Mouse (Mus musculus) embryo, embryonic 11 days (tissue): ENCODE results near the gene Msrb3.

Source experiments
- DNase-seq: peaks from one replicate; pipeline ENCODE4 v3.0.0-alpha.2; 2015

The Msrb3 gene

DNA sequence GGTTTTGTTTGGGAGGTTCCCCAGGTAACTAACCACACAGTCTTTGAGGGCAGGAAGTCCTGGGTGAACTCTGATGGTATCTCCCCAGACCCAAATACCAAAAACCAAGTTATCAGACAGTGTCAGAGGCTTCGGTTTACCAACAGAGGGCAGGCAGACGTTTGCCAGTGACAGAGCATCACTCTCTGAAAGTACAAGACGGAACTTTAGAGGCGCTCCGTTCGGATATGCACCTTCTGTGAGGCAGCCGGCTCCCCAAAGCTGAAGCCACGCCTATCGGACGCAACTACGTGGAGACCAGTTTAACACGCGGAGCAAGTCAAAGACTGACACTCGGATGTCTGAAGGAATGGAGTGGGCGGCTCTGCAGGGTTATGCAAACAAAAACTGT lies 3.0 kb downstream of the Msrb3 start:
- DNase-seq, result no peak

DNA sequence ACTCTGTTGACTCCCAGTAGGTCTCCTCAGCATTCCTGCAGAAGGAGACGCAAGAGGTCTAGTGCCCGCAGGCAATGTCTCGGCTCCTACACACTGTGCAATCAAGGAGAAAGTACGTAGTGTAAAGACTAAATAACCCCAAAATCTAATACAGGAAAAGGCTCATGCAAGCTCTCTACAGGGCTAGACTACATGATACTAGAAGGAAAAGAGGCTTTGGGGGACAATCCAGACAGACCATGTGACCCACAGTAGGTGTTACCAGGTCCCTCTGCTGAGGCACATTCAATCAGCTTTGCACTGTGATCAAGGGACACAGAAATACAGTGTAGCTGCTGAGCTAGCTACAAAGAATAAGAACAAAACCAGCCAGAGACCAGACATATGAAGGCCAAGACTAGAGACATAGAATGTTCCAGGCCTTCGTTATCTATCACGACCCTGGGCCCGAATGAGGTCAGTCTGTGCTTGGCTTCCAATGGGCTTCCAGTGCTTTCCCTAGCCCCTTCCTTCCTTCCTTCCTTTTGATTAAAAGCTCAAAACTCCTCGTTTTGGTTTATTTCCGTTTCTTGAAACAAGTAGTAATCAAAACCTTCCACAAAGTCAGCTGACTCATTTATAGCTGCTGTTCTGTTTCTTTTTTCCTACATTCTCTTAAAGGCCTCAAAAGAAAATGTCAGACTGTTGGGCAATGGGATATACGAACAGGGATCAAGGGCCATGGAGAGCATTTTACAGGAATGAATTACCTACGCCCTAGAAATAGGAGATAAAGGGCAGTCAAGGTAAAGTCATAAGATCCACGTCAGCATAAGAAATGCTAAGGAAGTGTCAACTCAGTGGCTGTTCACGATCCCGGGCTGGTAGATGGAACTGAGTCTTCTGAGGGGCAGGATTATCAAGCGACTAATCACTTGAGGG lies 3.7 kb downstream of the Msrb3 start:
- DNase-seq, result no peak

DNA sequence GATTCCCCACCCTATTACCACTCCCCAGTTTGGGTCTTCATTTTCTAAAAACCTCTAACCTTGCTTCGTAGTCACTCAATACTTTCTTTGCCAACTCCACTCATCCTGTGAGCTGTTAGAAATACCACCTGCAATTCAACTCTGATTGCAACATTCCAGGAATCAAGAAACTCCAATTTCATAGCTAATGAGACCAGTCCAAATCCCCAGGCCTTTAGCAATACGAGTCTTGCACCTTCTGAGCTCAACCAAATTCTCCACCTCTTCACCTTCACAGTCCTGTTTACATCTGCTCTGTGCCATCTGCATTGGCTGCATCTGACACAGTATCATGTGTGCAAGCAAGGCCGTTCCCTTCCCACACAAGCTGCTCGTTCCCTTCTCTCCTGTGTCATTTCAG lies 5.0 kb downstream of the Msrb3 start:
- DNase-seq, result no peak

DNA sequence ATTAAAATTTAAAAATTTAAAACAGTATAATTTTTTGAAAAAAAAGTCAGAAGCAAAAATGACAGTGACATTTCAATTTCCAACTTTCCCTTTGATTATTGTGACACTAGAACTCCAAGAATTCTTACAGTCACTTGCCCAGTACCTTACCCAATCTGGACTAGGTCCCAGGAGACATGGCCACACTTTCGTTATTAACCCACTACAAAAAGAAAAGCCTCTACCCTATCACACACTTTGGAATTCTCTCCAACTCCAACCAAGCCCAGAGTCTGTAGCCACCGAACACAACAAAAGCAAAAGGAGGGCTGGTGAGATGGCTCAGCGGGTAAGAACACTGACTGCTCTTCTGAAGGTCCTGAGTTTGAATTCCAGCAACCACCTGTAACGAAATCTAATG lies 7.8 kb downstream of the Msrb3 start:
- DNase-seq, result no peak

DNA sequence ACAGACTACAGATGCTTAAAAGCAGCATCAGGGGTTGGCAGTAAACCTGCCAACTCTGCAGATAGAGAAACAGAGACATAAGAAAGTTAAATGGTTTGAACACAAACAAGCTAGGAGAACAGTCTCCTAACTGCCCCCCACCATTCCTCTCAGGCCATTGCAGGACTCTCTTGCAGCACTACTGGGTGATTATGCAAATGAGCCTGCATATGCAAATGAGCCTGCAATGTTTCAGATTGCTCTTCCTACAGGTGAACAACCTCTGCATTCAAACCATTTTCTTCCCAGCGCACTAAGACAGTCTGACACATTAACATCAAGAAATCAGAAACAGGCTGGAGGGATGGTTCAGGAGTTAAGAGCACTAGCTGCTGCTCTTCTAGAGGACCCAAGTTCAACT lies 8.3 kb downstream of the Msrb3 start:
- DNase-seq, result no peak

DNA sequence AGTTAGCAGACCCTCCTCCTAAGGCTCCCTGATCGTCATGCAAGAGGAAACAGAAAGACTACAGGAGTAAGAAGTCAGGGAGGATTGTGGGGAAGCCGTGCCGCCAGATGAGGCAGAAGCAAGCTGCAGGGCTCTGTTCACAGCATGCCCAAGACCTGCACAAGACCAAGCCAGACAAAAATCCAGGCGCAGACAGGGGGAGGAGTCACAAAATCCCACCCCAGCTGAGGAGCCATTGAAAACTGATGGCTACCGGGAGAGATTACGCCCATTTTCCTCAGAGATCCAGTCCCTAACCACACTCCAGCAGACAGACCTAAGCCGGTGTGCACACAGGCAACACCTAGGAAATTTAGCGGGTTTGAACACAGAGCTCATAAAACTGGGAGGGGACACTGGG lies 10.4 kb downstream of the Msrb3 start:
- DNase-seq, result no peak

DNA sequence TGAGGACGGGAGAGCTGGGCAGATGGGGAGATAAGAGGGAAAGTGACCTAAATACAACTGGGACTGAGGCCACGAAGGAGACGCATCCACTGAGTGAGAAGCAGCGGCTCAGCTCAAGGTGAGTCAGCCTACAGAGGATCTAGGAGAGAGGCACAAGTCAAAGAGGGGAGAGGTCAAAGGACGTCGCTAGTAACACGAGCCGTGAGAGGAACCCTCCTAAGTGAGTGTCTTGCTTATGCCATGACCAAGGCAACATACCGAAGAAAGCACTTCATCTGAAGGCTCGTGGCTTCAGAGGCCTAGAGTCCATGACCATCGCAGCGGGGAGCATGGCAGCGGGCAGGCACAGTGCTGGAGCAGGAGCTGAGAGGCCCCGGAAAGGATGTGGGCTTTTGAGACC lies 14.7 kb downstream of the Msrb3 start:
- DNase-seq, result no peak

DNA sequence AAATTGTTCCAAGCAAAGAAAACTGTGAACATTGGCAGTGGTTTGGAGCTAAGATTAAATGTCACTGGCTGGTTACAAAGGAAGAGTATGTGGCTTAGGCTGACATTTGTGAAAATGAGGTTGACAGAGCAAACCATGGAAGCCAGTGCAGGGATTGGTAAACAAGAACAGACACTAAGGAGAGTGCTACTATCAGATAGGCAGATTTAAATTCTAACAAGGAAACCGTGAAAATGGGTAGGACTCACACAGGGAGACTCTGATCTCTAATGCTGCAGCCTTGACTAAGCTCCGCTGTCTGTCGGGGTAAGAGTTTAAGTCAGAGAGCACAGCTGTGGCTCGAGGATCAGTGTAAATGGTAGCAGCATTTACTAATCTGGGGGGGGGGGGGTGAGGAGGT lies 15.2 kb downstream of the Msrb3 start:
- no peak for DNase-seq

DNA sequence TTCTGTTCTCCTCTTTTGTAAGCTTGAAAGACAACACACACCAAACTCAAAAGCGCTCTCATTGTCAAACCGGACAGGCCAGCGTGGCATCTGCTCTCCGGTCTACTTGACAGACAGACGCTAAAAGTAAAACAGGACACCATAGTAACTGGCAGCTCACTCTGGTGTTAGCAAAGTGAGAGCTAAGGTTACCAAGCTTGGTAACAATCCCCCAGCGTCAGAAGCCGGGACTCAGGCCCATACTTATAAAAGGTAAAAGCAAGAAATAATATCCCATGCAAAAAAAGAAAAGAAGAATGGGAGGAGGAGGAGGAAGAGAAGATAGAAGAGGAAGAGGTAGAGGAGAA lies 15.9 kb downstream of the Msrb3 start:
- DNase-seq, result no peak

DNA sequence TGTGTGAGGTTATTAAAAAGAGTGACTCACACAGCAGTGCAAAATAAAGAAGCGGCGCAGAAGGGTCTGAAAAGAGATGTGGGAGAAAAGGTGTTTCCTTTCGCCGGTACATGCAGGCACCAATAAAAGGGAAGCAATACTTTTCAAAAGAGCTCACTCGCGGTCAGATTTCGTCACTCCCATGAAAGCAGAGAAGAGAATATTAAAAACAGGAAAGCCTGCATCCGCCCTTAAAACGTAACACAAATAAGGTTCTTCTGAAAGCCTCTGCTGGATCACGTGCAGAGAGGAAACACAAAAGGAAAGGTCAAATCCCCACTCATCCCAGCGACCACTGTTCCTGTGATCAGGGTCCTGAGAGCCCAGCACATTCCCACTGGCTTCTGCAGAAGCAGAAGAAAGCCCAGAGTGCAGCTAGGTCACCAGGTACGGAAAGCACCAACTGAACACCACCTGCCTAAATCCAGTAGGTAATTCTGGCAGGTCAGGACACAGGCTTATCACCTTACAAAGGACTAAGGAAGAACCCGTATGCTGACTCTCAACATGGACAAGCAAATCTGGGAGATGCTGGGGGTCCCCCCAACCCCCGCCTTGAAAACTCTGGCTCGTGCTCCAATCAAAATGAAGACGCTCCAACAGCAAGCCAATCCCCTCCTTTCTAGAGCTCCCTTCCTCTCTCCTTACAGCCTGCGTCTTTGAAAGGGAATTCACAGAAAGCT lies 16.4 kb downstream of the Msrb3 start:
- peak; percentile 84 for DNase-seq

DNA sequence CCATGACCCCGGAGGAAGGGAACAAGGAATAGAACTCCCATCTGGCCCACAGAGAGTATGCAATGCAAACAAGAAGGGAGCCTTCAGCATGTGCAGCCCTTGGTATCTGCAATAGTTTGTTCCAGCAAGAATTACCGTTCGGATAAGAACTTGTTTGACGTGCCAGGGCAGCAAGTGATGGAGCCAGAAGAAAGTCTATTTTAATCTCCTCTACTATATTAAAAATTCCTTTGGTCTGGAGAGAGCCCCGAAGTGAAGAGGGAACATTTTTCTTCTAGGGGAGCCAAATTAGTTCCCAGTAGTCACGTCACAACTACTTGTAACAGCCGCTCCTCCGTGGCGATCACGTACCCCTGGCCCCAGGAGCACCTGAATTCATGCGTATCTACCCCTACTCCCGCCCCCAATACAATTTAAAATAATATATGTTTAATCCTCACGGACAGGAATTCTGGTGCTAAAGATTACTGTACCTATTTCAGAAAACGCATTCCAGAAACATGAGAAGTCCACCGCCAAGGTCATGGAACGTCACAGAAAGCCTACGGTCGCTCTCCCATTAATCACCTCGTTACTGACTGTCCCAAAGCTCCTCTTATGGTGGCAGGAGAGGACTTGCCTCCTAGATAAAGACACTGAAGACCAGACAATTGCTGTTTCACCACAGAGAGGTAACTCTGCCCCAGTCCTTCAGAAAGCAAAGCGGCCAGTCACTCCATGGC lies 22.2 kb downstream of the Msrb3 start:
- DNase-seq, result no peak

DNA sequence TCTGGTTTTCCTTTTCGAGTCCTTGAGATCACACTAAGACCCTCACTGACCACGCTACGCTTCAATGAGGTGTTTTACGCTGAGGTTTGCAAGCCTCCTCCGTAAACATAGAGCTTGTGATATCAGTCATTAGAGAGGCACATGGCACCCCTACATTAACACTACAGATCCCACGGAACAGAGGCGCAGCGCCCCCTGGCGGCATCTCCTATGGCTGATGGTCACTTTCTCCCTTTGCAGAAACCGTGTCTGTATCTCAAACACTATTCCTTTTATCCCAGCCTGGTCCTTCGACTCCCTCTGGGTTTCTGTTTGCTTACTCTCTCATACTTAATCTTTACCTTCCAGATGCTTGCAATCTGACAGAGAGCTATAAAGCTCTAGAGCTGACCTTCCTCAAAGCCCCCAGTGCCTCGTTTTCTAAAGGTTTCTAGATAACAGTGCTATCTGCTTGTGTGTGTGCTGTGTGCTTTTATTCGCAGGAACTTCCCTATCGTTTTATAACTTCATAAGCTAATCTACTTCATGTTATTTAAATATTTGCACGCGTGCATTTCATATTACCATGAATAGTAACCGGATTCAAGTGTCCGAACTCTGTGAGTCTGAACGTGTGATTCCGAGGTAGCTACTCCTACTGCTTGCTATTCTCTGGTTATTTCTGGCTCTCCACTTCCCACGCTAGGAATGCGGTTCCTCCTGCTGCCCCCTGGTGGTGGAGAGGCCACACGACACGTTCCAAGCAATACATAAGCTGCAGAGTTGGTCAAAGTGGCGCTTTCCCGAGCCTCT lies 23.0 kb downstream of the Msrb3 start:
- DNase-seq, result peak; percentile 87

DNA sequence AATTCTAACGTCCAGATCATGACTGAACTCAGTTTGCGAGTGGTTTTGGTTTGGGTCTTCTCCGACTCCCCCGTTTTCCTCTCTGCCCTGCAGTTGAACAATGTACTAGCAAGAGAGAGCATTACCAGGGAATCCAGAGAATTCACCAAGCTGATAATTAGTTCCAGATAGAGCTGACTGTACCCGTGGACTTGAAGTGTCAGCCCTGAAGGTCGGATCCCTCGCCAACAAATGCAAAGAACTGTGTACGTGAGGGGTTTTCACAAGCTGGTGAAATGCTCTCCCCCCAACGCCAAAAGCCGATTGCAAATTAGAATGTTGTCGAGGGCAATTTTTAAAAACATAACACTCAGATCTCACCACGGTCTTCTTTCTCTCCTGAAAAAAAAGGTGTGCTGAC lies 24.6 kb downstream of the Msrb3 start:
- peak; percentile 49 for DNase-seq

DNA sequence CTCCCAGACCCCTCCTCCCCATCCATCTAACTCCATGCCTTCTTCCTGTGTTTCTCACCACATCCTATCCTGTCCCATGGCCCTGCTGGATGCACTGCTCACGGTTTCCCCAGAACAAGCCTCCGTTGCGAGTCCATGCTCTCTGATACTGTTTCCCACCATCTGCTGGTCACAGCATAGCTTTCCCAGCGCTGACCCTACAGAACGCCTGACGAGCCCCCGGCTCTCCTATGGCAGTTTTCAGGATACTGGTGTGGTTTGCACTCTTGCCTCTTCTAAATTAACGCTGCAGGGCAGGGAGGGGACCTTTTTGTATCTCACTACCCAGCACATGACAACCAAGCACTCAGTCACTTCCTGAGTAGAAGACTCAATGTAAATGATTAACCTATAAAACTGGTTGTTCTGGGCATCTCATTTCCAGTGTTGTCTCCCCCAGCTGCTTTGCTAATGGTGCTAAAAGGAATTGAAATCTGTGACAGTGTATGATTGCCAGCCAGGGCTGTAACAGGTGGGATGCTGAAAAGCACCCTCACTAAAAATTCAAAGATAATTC lies 25.2 kb downstream of the Msrb3 start:
- DNase-seq, result no peak

DNA sequence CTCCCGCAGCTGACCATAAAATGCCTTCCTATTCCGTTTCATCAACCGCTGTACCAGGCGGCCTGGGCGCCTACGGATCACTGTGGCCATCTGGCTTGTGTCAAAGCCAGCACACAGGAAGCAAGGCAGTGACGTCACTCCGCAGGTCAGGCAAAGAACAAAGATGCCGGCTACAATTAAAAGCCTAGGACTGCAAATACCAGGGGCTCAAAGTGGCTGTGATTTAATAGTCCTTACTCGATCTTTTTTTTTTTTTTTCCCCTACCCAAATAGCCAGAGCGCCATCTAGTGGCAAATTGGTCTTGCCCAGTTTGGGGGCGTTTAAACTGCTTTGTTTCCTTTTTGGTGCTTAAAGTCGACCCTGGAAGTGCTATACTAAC lies 26.4 kb downstream of the Msrb3 start:
- DNase-seq, result peak; percentile 93

DNA sequence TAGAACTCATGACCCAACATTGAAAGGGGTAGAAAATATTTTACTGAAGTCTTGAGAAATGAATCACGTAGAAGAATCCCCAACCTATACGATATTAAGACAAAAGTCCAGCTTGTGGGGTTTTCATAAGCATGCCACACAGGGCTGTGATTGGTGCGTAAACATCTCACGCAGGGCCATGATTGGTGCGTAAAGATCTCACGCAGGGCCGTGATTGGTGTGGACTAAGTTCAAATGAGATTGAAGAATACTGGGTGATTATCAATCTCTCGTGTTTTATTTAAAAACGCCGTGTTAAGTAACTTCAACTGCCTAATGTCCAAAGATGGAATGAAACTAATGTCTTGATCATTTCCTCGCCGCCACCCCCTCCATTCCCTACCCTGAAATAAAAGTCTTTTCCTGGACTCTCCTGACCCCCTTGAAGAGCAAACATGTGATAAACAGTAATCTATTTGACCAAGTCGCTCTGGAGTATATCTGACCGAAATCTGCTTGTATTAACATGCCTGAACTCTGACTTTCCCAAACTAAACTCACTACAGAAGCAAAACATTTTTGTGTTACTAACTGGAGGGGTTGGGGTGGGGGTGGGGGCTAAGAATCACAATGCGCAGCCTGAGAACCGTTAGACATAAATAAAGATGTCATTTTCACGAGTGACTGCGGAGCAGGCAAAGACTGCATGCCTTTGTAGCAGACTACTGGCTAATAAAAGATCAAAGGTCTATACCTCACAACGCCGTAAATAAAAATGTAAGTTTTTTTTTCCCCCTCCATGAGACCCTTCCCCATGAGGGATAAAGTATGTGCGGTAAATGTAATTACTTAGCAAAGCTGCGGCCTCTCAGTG lies 27.0 kb downstream of the Msrb3 start:
- peak; percentile 38 for DNase-seq

DNA sequence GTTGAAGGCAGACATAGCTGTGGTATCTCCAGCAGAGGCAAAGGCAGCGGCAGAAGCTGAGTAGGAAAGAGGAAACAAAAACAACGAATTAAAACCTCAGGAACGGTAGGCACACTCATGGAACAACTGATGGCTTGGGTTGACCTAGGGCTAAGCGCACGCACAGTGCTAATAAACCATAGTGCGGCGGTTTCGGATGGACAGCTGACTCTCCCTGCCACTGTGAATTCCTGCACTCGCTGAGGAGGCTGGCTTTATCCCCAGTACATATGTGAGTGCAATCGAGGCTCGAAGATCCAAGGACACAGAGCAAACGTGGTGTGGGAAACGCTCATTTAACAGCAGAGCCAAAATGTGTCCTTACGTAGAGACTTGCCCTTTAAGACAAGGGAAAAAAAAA lies 27.8 kb downstream of the Msrb3 start:
- DNase-seq, result no peak

DNA sequence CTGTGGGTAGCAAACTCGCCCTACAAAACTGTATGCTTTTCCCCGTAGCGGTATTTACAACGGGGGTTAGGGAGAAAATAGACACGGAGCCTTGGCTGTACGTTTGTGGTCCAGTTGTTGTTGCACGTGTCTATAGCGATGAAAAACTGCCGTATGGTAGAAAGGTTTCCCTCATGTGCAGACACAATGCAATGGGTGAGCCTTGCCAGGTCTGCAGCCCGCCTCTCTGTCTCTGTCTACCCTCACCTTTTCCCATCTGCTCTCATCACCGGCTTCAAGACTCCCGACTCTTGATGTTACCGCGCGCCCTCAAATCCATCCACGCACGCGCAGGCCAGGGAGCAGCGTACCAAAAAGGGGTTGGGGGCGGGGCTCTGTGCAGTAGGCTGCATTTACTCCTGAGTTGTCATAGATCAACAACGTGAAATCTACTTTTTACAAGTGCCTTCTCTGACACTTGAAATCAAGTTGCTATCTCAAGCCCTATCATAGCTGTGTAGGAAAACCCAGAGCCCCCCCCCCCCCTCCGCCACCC lies 29.6 kb downstream of the Msrb3 start:
- DNase-seq, result no peak

DNA sequence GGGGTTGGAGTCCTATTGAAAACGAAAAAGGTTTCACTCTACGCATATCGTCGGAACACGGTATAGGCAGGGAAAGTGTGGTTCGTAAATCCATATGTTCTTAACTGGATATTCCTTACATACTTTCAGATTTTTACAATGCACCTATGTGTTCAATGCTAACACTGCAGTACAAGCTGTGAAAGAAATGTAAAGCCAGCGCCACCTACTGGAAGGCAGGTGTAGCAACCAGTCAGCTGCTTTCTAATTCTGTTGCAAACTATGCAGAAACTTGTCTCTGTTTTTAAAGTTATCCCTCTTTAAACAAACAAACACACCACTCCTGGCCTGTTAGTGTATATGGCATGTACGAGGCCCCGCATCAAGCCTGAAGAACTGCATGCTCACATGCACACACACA lies 34.5 kb downstream of the Msrb3 start:
- peak; percentile 87 for DNase-seq

DNA sequence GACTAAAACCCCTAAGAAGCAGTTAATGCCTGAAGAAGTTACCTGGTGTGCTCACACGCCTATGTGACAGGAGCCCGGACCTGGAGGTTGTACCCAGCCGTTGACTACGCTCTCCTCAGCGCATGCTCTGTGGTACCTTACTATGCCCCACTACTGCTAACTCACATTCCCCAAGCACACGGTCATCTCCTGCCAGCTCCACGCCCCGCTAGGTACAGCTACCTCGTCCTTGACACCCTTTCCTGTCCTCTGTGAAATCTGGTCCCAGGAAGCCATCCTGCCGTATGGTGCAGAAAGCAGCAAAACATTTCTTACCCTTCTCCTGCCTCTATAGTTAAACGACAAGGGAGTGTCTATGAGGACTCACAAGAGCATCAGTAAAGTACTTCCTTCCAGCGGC lies 37.2 kb downstream of the Msrb3 start:
- DNase-seq, result no peak

DNA sequence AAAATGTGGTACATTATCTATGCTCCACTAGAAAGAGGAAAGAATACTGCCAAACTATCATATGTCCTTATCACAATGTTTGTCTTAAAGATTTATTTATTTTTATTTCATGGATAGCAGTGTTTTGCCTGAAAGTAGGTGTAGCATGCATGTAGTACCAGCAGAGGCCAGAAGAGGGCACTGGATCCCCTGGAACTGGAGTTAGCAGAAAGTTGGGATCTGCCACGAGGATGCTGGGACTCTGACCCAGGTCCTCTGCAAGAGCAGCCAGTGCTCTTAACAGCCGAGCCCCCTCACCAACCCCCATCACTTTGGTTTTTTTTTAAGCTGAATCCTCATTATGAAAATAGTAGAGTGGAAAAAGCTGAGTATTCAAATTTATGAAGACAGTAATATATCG lies 37.7 kb downstream of the Msrb3 start:
- DNase-seq, result no peak
